Mouse (Mus musculus): ENCODE results near the gene Cd81. TPM values are rescaled to one million over a fixed set of nuclear protein-coding genes. Genes with fewer than 3 reads are reported as not detected.
A peak's percentile ranks its signal among the peaks of the same experiment; 100 is the strongest.

The Cd81 gene
- total RNA-seq, 2 experiments from 2014 or later: 380 to 388 TPM

DNA sequence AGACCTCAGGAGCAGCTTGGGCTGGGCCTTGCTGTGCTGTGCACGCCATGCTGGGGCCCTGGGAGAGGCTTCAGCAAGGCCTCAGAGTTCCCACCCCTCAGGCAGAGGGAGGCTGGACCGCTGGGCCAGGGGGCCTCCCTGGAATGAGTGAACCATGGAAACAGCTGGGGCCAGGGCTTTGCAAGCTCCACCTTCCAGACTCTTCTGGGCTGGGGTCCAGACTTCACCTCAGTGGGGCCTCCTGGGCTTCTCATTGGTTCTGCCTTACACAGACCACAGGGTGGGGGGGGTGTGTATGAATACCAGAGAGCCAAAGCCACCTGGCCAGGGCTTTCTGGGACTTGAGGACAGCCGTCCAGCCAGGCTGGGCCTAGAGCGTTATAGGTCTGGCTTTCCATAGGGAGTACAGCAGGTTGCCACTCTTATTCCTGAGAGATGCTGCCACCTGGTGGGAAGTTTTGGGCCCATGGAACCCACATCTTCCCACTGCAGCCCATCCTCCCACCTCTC is 34.6 kb downstream of the Cd81 start:
- no peak for DNase-seq (ENCODE audit: extremely low spot score in 1 of 2, low spot score in 2 of 2)
- no peak overlapping the region for H3K4me3 ChIP-seq
- peak; percentile 49 for TF ChIP-seq CTCF (IDR thresholded peaks at IDR 0.05)
- intact Hi-C loops (cut with DNase I): loop anchor here (1.0 kb wide), 1 partner anchor 193 kb away; no protein-coding TSS in a partner anchor
- H3K27ac ChIP-seq: no peak overlapping the region

DNA sequence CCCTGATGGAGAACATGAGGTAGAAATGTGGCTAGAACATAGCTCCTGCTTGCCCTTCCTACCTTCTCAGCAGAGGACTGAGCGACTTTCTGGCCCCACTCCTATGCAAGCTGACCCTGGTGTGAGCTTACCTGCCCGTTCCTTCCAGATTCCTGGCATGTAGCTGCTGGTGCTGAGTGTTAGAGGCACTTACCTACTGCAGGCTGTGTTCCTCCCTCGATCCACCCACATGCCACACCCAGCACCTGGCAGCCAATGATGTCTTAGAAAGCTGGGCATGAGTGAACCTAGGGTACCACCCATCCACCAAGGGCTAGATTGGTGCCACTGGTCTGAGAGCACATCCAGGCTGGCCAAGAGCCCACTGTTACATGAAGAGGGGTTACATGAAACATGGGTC is 41.3 kb downstream of the Cd81 start:
- Histone ChIP-seq H3K4me3 (no peak overlapping the region), H3K27ac (no peak overlapping the region)
- intact Hi-C loops (cut with DNase I): loop anchor here (1.0 to 5.0 kb wide), 2 partner anchors 46 to 378 kb away; partner anchors contain the start of gene Slc22a18
- no peak for TF ChIP-seq CTCF (IDR thresholded peaks at IDR 0.05)
- DNase-seq (ENCODE audit: extremely low spot score in 1 of 2, low spot score in 2 of 2): no peak

DNA sequence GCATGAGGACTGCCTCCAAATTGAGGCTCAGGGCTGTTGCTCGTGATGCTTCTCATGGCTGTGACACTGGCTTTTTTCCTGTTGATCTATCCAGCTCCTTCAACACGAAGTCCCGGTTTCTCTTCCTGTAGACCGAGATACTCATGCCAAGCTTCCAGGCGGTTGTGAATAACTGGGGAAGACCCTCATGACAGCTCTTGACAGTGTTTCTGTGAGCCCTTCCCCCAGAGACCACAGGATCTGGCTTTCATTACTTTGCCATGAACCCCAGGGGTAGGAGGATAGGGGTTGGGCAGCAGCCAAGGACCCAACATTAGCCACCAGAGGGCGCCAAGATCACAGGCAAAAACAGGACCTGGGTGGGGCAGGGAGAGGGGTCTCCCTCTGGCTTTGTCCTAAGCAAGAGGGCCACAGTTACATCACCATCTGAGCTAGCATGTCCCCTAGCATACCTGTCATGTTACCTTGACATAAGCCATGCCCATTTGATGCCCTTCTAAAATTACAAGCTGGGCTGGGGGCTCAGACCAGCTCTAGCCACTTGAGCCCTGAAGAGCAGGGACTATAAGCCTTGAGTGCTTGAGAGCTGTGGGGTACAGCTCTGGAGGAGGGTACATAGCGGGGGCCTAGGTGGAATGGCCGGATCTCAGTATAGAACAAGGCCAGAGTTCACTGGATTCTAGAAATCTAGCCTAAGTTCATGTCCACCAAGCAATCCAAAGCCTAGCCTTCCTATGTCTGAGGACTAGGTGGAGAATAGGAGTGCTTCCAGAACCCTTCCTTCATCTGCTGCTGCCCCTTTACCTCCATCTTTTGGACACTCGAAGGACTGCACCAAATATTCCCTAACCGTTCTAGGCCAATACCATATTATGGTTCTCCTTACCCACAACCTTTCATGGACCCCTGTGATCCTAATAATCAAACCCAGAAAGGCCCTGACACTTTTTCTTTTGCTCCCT is 42.3 kb downstream of the Cd81 start, which contains the start of gene Trpm5:
Trpm5 (minus strand) TSS at position 51 of the 962 bp plus-strand sequence.
- no peak within 1 kb of the TSS for H3K27ac ChIP-seq
- peak; percentile 76 for TF ChIP-seq CTCF (IDR thresholded peaks at IDR 0.05)
- intact Hi-C loops (cut with DNase I): loop anchor here (1.0 to 5.0 kb wide), 2 partner anchors 45 to 377 kb away; partner anchors contain the start of gene Slc22a18
- no peak within 1 kb of the TSS for H3K4me3 ChIP-seq
- DNase-seq (ENCODE audit: extremely low spot score in 1 of 2, low spot score in 2 of 2): peak; percentile 33 to 36

DNA sequence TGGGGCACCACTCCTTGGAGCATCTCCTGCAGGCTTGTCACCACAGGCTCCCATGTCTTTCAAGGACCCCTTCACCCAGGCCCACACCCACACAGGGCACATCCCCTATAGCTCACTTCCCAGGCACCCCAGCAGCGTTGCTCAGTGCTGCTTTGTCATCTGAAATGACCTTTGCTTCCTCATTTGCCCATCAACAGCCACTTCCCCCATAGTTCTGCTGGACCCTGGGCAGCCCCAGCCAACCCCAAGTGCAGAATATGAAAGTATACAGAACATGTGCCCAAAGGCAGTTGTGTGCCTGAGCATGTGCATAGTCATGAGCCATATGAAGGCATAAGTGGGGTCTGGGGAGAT is 43.0 kb downstream of the Cd81 start:
- no peak for DNase-seq (ENCODE audit: extremely low spot score in 1 of 2, low spot score in 2 of 2)
- no peak for TF ChIP-seq CTCF (IDR thresholded peaks at IDR 0.05)
- no peak overlapping the region for H3K4me3 ChIP-seq
- H3K27ac ChIP-seq: no peak overlapping the region
- intact Hi-C loops (cut with DNase I): no loop called here

DNA sequence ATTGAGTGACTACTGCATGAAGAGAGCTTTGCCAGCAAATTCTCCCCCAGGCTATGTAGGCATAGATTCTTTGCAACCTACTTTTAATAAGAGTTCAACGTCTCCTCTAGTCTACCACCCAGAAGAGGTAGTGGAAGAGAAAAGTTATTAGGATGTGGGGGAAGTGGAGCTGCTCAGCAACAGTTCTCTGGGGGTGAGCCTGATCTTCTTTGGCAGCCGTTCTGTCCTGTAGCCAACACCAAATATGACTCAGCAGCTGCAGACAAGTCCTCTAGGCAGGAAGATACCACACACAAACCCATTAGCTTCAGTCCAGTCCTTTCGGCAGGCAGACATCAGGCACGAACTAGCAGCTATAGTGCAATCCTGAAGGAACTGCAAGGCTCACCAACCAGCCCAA is 48.2 kb downstream of the Cd81 start:
- peak; percentile 16 to 27 for DNase-seq (ENCODE audit: extremely low spot score in 1 of 2, low spot score in 2 of 2)
- intact Hi-C loops (cut with DNase I): no loop called here
- H3K27ac ChIP-seq: no peak overlapping the region
- H3K4me3 ChIP-seq: no peak overlapping the region
- TF ChIP-seq CTCF (IDR thresholded peaks at IDR 0.05): no peak

DNA sequence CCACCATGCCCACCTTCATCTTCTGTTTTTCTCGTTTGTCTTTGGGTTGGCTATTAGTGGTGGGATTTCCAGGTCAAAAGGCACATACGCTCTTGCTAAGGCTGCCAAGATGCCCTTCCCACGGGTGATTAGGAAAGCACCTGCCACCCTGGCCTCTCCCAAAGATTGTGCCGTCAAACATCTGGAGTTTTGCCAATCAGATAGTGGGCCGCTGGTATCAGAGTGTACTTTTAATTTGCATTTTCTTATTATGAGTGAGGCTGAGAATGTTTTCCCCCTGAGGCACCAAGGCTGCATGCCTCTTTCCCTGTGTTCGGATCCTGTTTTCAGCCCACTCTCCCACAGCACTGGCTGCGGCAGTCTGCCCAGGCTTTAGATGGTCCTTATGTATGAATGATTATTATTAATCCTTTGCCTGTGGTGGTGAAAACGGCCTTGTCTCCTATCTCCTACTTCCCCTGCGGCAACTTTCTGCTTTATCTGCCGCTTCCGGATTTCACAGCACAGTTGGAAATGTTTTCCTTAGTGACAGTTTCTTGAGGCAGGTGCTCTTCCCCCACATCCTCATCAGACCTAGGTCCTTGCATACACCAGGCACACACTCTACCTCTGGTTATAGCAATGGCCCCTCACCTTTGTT is 52.8 kb downstream of the Cd81 start:
- DNase-seq (ENCODE audit: extremely low spot score in 1 of 2, low spot score in 2 of 2): no peak
- Histone ChIP-seq H3K27ac (no peak overlapping the region), H3K4me3 (no peak overlapping the region)
- TF ChIP-seq CTCF (IDR thresholded peaks at IDR 0.05): no peak
- intact Hi-C loops (cut with DNase I): no loop called here

DNA sequence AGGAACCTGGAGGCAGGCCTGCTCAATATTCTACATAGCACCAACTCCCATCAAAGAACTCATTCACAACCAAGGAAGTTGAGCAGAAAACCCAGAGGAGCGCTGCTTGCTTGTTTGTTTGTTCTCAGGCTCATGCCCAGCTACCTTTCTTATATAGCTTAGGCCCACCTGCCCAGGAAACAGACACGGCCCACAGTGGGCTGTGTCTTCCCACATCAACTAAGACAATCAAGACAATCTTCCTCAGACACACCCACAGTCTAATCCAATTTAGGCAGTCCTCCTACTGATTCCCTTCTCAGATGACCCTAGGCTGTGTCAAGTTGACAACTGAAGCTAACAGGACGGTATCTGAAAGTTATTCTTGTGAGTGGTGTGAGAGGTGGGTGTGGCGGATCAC is 53.5 kb downstream of the Cd81 start, which contains the start of gene Kcnq1:
Kcnq1 (plus strand) TSS at position 301 of the 400 bp plus-strand sequence.
- H3K4me3 ChIP-seq: peak within 1 kb of the TSS; percentile 37
- intact Hi-C loops (cut with DNase I): no loop called here
- DNase-seq (ENCODE audit: extremely low spot score in 1 of 2, low spot score in 2 of 2): no peak
- TF ChIP-seq CTCF (IDR thresholded peaks at IDR 0.05): no peak
- H3K27ac ChIP-seq: no peak within 1 kb of the TSS

DNA sequence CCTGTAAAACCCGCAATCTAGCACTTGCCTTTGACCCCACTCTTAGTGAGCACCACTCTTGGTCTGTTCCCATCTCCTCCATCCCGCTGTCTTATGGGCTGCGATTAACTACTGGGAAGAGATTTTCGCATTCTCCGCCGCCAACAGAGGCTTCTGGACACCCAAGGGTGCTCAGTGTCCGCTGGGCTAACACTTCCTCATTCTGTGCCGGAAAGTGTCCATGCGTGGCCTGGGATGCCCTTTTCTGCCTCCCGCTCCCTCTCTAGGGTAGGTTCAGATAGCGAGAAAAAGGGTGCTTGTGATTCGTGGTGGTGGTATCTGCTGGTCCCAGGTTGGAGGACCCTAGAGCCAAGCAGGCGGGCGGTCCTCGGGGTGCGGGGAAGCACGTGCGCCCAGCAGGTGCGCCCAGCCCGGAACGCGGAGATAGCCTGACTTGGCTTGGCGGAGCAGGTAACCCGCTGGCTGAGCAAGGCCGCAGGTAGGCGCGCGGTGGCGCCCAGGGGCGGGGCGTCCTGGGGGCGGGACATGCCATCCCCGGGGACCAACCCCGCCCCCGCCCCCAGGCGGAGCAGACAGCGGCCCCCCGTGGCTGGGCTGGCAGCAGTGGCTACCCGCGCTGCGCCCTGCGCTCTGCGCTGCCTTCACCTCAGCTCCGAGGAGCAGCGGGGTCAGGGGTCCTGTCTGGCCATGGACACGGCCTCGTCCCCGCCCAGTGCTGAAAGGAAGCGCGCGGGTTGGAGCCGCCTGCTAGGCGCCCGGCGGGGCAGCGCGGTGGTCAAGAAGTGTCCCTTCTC is 54.3 kb downstream of the Cd81 start:
- H3K27ac ChIP-seq: no peak overlapping the region
- no peak for TF ChIP-seq CTCF (IDR thresholded peaks at IDR 0.05)
- no peak for DNase-seq (ENCODE audit: extremely low spot score in 1 of 2, low spot score in 2 of 2)
- peak overlapping the region; percentile 37 for H3K4me3 ChIP-seq
- intact Hi-C loops (cut with DNase I): no loop called here

DNA sequence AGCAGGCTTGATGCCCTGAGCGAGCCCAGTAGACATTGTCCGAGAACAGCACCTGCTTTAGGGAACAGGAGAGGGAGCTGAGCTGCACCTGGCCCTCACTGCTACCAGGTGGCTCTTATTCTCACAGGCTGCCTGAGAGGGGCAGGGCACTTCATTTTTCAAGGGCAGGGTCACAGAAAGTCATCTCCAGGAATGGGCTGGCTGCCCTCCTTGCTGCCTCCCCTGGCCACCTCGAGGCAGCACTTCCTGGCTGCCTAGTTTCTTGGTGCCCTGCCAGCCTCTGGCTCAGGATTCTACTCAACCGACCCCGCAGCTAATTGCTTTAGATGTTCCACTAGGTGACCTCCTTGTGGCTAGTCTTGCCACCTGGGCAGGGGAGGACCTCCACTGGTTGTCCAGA is 55.7 kb downstream of the Cd81 start:
- intact Hi-C loops (cut with DNase I): no loop called here
- no peak overlapping the region for H3K4me3 ChIP-seq
- H3K27ac ChIP-seq: no peak overlapping the region
- TF ChIP-seq CTCF (IDR thresholded peaks at IDR 0.05): no peak
- no peak for DNase-seq (ENCODE audit: extremely low spot score in 1 of 2, low spot score in 2 of 2)

DNA sequence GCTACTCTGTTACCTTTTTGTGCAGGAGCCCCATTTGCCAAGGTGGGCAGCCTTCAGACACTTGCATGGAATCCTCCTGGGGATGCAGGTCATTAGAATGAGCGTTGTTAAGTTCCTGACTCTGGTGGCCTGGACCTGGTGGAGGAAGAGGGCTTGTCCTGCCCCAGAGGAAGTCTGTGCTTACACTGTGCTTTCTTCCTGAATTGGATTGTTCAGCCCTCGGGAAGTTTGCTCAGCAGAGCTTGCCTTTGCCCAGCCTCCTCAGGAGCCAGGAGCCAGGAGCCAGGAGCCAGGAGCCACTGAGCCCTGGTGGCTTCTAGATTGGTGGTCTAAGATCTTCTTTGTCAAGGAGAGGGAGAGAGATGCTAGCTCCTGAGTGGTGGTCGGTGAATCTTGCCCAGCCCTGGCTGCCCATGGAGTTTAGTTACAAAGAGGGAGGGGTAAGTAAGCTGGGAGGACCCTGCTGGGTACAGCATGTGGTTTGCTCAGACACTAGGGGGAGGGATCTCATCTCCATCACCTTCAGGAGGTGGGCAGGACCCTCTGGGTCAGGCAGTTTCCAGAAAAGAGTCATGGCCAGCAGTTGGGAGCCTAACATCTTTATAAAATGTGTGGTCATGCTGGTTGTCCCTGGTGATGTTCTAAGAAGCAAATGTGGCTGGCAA is 56.6 kb downstream of the Cd81 start:
- TF ChIP-seq CTCF (IDR thresholded peaks at IDR 0.05): no peak
- Histone ChIP-seq H3K27ac (no peak overlapping the region), H3K4me3 (no peak overlapping the region)
- no peak for DNase-seq (ENCODE audit: extremely low spot score in 1 of 2, low spot score in 2 of 2)
- intact Hi-C loops (cut with DNase I): no loop called here

DNA sequence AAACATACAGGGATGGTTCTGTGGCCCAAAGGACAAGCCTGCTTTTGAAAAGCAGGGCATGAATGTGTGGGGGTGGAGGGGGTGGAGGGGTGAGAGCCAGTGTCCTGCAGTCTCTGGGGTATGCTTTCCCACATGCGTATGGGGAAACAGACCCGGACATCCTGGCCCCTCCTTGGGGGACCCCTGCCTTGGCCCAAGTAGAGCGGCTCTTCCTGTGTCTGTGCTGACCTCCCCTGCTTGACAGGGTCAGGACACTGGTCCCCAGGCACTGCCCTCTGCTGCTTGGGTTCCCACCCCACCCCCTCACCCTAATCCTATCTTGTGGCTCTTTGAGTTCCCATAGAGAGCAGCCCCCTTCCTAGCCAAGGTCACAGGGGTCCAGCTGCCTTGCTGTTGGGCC is 57.2 kb downstream of the Cd81 start:
- intact Hi-C loops (cut with DNase I): no loop called here

More for the DNA sequence above, 57.2 kb downstream of the Cd81 start:
- no peak overlapping the region for H3K27ac ChIP-seq
- no peak for DNase-seq (ENCODE audit: extremely low spot score in 1 of 2, low spot score in 2 of 2)
- H3K4me3 ChIP-seq: no peak overlapping the region
- no peak for TF ChIP-seq CTCF (IDR thresholded peaks at IDR 0.05)

All from left cerebral cortex, adult 2 months (tissue).